Mouse (Mus musculus) liver, postnatal 0 days (tissue): ENCODE measurements around the gene Adam1b. TPM values are rescaled to one million over a fixed set of nuclear protein-coding genes. Genes with fewer than 3 reads are reported as not detected.
A peak's percentile ranks its signal among the peaks of the same experiment; 100 is the strongest.

Source experiments
- ATAC-seq: fragments of 200-750 bp; cut with Nextera tagmentation; 2 replicates; pipeline ENCODE4 v1.8.0; 2017; ENCODE audit warnings: mild to moderate bottlenecking, moderate library complexity
- DNase-seq: peaks from one replicate; pipeline ENCODE4 v3.0.0-alpha.2; 2016
- H3K27ac ChIP-seq: fragments of 300-500 bp; sonication (generic); 2 replicates; pipeline ENCODE4 v1.5.1; 2014; ENCODE audit warnings: antibody characterized with exemption, moderate library complexity, mild to moderate bottlenecking, low read depth
- H3K27me3 ChIP-seq: fragments of 300-500 bp; sonication (generic); 2 replicates; pipeline ENCODE4 v1.6.1; 2014; ENCODE audit warnings: low read length, control low read depth, mixed read lengths; ENCODE audit not compliant: insufficient read depth
- H3K36me3 ChIP-seq: fragments of 300-500 bp; sonication (generic); replicated peaks from 2 replicates; pipeline ENCODE4 v1.6.1; 2014; ENCODE audit warnings: mild to moderate bottlenecking, control low read depth, low read length, moderate library complexity, mixed read lengths; ENCODE audit not compliant: insufficient read depth
- H3K4me1 ChIP-seq: fragments of 300-500 bp; sonication (generic); 2 replicates; pipeline ENCODE4 v1.6.1; 2014; ENCODE audit warnings: antibody characterized with exemption, mild to moderate bottlenecking, control low read depth; ENCODE audit not compliant: insufficient read depth
- H3K4me2 ChIP-seq: fragments of 300-500 bp; sonication (generic); 2 replicates; pipeline ENCODE4 v1.6.1; 2014; ENCODE audit warnings: low read depth, mild to moderate bottlenecking, low read length, moderate library complexity, mixed read lengths
- H3K4me3 ChIP-seq: fragments of 300-500 bp; sonication (generic); 2 replicates; pipeline ENCODE4 v1.5.1; 2014; ENCODE audit warnings: low read depth, low read length
- H3K9ac ChIP-seq: fragments of 300-500 bp; sonication (generic); replicated peaks from 2 replicates; pipeline ENCODE4 v1.6.1; 2014; ENCODE audit warnings: mild to moderate bottlenecking, moderate library complexity
- H3K9me3 ChIP-seq: fragments of 300-500 bp; sonication (generic); 2 replicates; pipeline ENCODE4 v1.6.1; 2016; ENCODE audit warnings: mild to moderate bottlenecking, control low read depth, low read length, mixed read lengths
- CTCF ChIP-seq: sonication (generic); IDR thresholded peaks from 2 replicates; pipeline ENCODE4 v1.5.1; 2016; ENCODE audit warnings: antibody characterized with exemption, low read depth
- EP300 ChIP-seq: IDR thresholded peaks from 2 replicates; pipeline ENCODE4 v1.6.1; 2016; ENCODE audit warnings: antibody characterized with exemption, low read depth, mild to moderate bottlenecking
- WGBS: fragments of 180-500 bp; shearing (Covaris S2); extraction: QIAGEN DNeasy Blood & Tissue Kit; methylation state at CpG from one replicate; pipeline ENCODE4 v1.1.7; 2014; ENCODE audit not compliant: insufficient replicate concordance; 5-methylcytosine and 5-hydroxymethylcytosine counted together
- polyA plus RNA-seq: library from polyadenylated mRNA; unstranded; fragments of >200 nt; fragmentation: Nextera tagmentation; extraction: Ambion mirVana; gene quantifications from 2 replicates; pipeline ENCODE4 v1.2.1, GENCODE M21; 2015

Adam1b gene
- polyA plus RNA-seq, result not detected in 2 replicates

DNA sequence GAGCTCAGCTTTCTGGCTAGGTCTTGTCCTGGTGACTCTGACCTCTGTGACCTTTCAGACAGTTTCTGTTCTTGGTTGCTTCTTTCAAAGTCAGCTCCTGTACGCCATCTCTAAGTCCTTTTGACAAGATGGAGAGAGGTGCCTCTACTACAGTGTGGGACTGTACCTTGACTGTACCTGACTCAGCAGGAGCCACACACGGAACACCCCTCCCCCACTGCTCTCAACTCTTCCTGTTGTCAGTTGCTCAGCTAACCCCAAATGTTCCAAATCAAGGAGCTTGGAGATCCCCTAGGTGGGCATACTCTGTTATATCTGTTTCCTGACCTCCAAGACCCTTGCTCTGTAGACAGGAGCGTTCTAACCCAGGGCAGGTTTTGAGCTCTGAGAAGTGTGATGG is at the start of gene Adam1b:
TSS of gene Adam1b (minus strand) at position 205 of the 400 bp plus-strand sequence.
- 75% methylated on average over 3 of the region's 3 CpGs for WGBS
- H3K4me2 ChIP-seq, result no peak within 1 kb of the TSS
- H3K4me1 ChIP-seq, result peaks cover 6% of the 10 kb centered on the region
- H3K27ac ChIP-seq, result no peak within 1 kb of the TSS
- no peak within 1 kb of the TSS for H3K4me3 ChIP-seq
- no peak for ATAC-seq
- H3K9ac ChIP-seq, result no peak within 1 kb of the TSS
- TF ChIP-seq CTCF (no peak), EP300 (no peak)
- no peak for DNase-seq
- no peaks in the 10 kb centered on the region for H3K36me3 ChIP-seq
- H3K27me3 ChIP-seq, result no peaks in the 10 kb centered on the region
- H3K9me3 ChIP-seq, result no peaks in the 10 kb centered on the region

DNA sequence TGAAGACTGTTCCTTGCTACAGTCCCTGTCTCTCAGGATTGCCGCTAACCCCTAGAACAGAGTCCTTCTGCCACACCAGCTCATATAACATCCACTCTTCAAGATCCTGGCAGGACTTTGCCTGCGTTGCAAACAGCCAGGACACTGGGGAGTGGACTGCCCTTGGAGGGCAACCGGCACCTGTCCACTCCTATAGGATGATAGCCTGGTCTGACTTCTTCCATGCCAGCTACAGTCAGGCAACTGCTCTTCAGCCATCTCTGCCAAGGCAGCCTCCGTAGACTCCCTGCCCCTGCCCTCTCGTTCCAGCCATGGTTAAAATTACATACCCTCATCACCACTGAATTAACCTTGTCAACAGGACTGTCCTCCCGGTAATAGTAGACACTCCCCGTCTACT is 46.0 kb upstream of the Adam1b start:
- 81% methylated on average over 7 of the region's 7 CpGs for WGBS
- Histone ChIP-seq H3K9ac (no peak overlapping the region), H3K36me3 (no peaks in the 10 kb centered on the region), H3K9me3 (no peaks in the 10 kb centered on the region), H3K4me2 (no peak overlapping the region), H3K27me3 (no peaks in the 10 kb centered on the region), H3K27ac (no peak overlapping the region), H3K4me1 (peaks cover 5% of the 10 kb centered on the region), H3K4me3 (no peak overlapping the region)
- DNase-seq (no peak), ATAC-seq (no peak)
- TF ChIP-seq CTCF (no peak), EP300 (no peak)

DNA sequence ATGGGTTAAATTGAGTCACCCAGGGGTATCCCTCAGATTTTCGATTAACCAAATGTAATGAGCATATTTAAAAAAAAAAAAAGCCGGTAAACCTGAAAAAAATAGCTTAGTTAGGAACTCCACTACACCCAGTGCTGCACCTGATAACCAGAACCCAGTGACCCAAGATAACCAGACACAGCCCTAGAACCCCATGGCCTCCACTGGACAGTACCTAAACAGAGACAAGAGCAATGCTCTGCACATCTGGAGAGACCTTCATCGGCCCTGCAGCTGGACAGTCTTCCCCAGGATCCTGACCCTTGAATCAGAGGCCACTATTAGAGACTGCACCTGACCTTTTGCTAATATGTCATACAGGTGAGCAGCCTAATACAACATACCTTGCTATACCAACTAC is 43.8 kb upstream of the Adam1b start:
- no peaks in the 10 kb centered on the region for H3K27me3 ChIP-seq
- no peaks in the 10 kb centered on the region for H3K36me3 ChIP-seq
- H3K4me2 ChIP-seq, result peak overlapping the region; percentile 71
- H3K4me3 ChIP-seq, result no peak overlapping the region
- 76% methylated on average over 3 of the region's 3 CpGs for WGBS
- H3K4me1 ChIP-seq, result peaks cover 18% of the 10 kb centered on the region
- TF ChIP-seq CTCF, result no peak
- TF ChIP-seq EP300, result 0 out of 2 replicates have a peak, but pooled peaks have one; percentile 26
- no peak for DNase-seq
- no peaks in the 10 kb centered on the region for H3K9me3 ChIP-seq
- no peak overlapping the region for H3K27ac ChIP-seq
- no peak overlapping the region for H3K9ac ChIP-seq
- ATAC-seq, result no peak

- Histone ChIP-seq H3K4me1 (peaks cover 18% of the 10 kb centered on the region), H3K27ac (peak overlapping the region; percentile 93), H3K9ac (peak overlapping the region; percentile 89), H3K9me3 (no peaks in the 10 kb centered on the region), H3K4me2 (peak overlapping the region; percentile 71), H3K27me3 (no peaks in the 10 kb centered on the region), H3K4me3 (peak overlapping the region; percentile 75), H3K36me3 (no peaks in the 10 kb centered on the region)
- DNase-seq (peak; percentile 70), ATAC-seq (peak; percentile 22)
- no peak for TF ChIP-seq EP300
- TF ChIP-seq CTCF, result peak; percentile 76
- 11% methylated on average over 6 of the region's 6 CpGs for WGBS
Measured at GRCm38 (mm10) chr5:121546530-121546895, 43.3 kb upstream of the Adam1b start.

DNA sequence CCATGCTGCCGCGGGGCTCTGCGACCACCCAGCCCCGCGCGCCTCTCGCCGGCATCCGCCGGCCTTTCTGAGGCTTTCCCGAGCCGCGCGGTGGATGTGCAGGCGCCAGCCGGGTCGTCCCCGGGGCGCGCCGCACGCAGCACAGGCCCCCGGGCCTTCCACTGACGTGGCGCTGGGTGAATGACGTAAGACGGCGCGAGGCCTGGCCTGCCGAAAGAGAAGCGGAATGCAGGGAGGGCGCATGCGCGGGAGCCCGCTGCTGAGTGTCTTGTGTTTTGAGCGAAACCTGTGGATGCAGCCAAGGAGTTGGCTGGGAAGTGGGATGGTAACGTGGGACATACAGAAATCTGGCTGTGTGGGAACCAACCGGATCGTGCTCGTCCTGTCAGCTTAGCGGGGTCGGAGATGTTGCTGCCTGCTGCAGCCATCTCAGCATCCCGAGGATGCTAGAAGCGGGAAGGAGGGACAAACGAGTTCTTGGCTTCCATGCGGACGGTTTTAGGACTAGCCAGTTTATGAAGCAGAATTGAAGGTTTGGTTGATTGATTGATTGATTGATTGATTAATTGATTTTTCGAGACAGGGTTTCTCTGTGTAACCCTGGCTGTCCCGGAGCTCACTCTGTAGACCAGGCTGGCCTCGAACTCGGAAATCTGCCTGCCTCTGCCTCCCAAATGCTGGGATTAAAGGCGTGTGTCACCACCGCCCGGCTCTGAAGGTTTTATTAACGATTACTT is 42.7 kb upstream of the Adam1b start, which contains the start of gene Mapkapk5:
TSS of gene Mapkapk5 (minus strand) at position 113 of the 737 bp plus-strand sequence.
- no peaks in the 10 kb centered on the region for H3K36me3 ChIP-seq
- no peaks in the 10 kb centered on the region for H3K9me3 ChIP-seq
- H3K4me1 ChIP-seq, result peaks cover 18% of the 10 kb centered on the region
- DNase-seq (peak; percentile 97), ATAC-seq (peak; percentile 94)
- H3K9ac ChIP-seq, result peak within 1 kb of the TSS; percentile 89
- 1% methylated on average over 45 of the region's 55 CpGs for WGBS
- peak within 1 kb of the TSS; percentile 75 for H3K4me3 ChIP-seq
- TF ChIP-seq CTCF (no peak), EP300 (no peak; the same call in 1 of the 2 replicates)
- H3K27ac ChIP-seq, result peak within 1 kb of the TSS; percentile 93
- H3K4me2 ChIP-seq, result peak within 1 kb of the TSS; percentile 71
- no peaks in the 10 kb centered on the region for H3K27me3 ChIP-seq

DNA sequence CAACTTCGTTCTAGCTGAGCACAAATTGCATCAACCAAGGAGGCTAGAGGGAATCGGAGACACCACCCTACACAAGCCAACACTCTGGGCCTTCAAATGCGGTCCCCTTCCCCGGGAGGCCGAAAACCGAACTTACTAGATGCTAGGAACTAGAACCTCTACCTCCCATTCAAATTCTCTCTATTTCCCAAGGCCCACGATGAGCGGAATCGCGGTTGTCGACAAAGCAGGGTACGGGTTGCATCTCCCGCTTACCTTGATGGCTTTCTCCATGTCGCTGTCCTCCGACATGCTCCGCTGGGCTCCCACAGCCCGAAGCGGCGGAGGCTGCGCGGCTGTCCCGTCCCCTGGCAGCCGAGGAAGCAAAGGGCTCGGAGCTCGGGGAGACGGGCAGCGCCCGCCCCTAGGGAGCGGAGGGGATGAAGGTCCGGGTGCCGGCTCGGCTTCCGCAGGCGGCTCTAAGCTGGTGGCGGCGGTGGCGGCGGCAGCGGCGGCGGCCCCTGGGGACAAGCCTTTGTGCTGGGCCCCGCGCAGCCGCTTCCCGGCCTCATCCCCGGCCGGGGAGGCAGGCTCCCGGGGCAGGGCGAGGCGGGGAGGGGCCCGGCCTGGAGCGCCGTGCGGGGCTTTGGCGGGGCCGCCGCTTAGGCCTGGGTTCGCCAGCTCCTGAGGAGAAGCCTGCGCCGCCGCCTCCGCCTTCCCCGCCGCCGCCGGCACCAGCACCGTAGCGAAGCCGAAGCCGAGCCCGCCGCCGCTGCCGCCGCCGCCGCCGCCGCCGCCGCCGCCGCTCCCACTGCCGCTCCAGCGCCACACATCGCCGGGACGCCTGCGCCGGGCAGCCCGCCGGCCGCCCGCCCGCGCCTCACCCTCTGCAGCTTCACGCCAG is 41.9 kb upstream of the Adam1b start, which contains the start of the genes Adam1a and Gm42878:
TSS of gene Adam1a (minus strand) at position 573 of the 883 bp plus-strand sequence.
TSS of gene Gm42878 (minus strand) at position 573 of the 883 bp plus-strand sequence.
- TF ChIP-seq EP300 (no peak), CTCF (no peak)
- Histone ChIP-seq H3K4me1 (peaks cover 18% of the 10 kb centered on the region), H3K4me3 (peak within 1 kb of the TSS; percentile 75), H3K4me2 (peak within 1 kb of the TSS; percentile 71), H3K27ac (peak within 1 kb of the TSS; percentile 93), H3K9ac (peak within 1 kb of the TSS; percentile 89), H3K9me3 (no peaks in the 10 kb centered on the region), H3K36me3 (no peaks in the 10 kb centered on the region), H3K27me3 (no peaks in the 10 kb centered on the region)
- ATAC-seq, result peak; percentile 74
- DNase-seq, result no peak
- WGBS, result under 1% methylated on average over 49 of the region's 97 CpGs
